Mouse (Mus musculus) adrenal gland, postnatal 4 days (tissue): ENCODE measurements around the gene Nhp2. TPM values are rescaled to one million over a fixed set of nuclear protein-coding genes. Genes with fewer than 3 reads are reported as not detected.
"Not testable (repeated sequence)": the region's sequence is repeated elsewhere in the genome, so short reads cannot be mapped to it uniquely, and the experiment has no call there.

Experiments
- DNase-seq, 2 experiments: peaks; one replicate each; pipeline ENCODE4 v3.0.0; 2021 to 2022; ENCODE audit warnings: low spot score in 2 of 2, mixed read lengths in 2 of 2
- total RNA-seq, 2 experiments: library from RNA; stranded (reverse); gene quantifications; 2 replicates each; pipeline ENCODE4 v1.2.3; 2021

Nhp2 gene
- total RNA-seq, 2 experiments from 2014 or later: 73.2 to 74.9 TPM

GRCm38 (mm10) chr11:51605602-51606446 is 13.7 kb upstream of the Nhp2 start:
- peak; percentile 72 to 81 for DNase-seq

GRCm38 (mm10) chr11:51606447-51607095 is 13.0 kb upstream of the Nhp2 start, which contains the start of gene Hnrnpab:
Hnrnpab (minus strand) TSS chr11:51606847.
- peak; percentile 89 to 91 for DNase-seq

GRCm38 (mm10) chr11:51607096-51607738 is 12.3 kb upstream of the Nhp2 start:
- no peak for DNase-seq

- no peak for DNase-seq
Measured at GRCm38 (mm10) chr11:51609266-51609909, 10.1 kb upstream of the Nhp2 start.

GRCm38 (mm10) chr11:51609940-51610339 is 9.6 kb upstream of the Nhp2 start:
- DNase-seq: not testable (repeated sequence)

- no peak for DNase-seq
Measured at GRCm38 (mm10) chr11:51614256-51614655, 5.3 kb upstream of the Nhp2 start.

- DNase-seq: no peak
Measured at GRCm38 (mm10) chr11:51615129-51615528, 4.4 kb upstream of the Nhp2 start.

- DNase-seq: peak; percentile 36 to 69
Measured at GRCm38 (mm10) chr11:51615601-51616000, 3.9 kb upstream of the Nhp2 start.

- not testable (repeated sequence) for DNase-seq
Measured at GRCm38 (mm10) chr11:51616113-51616512, 3.4 kb upstream of the Nhp2 start.

GRCm38 (mm10) chr11:51617693-51618092 is 1.8 kb upstream of the Nhp2 start:
- peak in 1 of 2 experiments; percentile 43 for DNase-seq

GRCm38 (mm10) chr11:51618894-51619408 is 584 bp upstream of the Nhp2 start:
- DNase-seq: no peak

- DNase-seq: no peak
Measured at GRCm38 (mm10) chr11:51620084-51620483, 549 bp downstream of the Nhp2 start.

GRCm38 (mm10) chr11:51621776-51622175 is 2.2 kb downstream of the Nhp2 start:
- no peak for DNase-seq

GRCm38 (mm10) chr11:51622971-51623491 is 3.5 kb downstream of the Nhp2 start:
- no peak for DNase-seq

GRCm38 (mm10) chr11:51625187-51625820 is 5.8 kb downstream of the Nhp2 start:
- no peak for DNase-seq

- DNase-seq: no peak
Measured at GRCm38 (mm10) chr11:51627425-51627824, 7.9 kb downstream of the Nhp2 start.

GRCm38 (mm10) chr11:51627907-51628306 is 8.4 kb downstream of the Nhp2 start:
- DNase-seq: no peak

GRCm38 (mm10) chr11:51629651-51630314 is 10.2 kb downstream of the Nhp2 start:
- no peak for DNase-seq

- no peak for DNase-seq
Measured at GRCm38 (mm10) chr11:51632130-51632753, 12.7 kb downstream of the Nhp2 start.
